ENCODE assay signal across 13 mouse cellular contexts in the genomic region with DNA sequence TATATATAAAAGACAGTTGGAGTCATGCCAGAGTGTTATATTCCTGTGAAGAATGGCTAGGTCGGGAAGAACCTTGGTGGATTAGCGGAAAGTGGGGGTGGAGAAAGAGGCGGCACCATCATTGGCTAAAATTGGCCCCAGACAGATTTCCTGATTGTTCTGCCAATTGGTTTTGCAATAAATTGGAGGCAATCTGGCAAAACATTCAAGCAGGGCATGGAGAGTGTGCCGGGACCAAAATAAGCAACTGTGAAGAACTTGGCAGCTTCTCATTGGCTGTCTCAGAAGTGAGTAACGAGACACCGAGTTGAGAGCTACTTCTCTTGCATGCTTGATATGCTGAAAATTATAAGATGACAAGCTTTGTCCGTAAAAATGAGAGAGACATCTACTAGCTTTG. TPM values are rescaled to one million over a fixed set of nuclear protein-coding genes. Genes with fewer than 3 reads are reported as not detected.
A peak's percentile ranks its signal among the peaks of the same experiment; 100 is the strongest.
DNase-seq lines count a peak whose midpoint lies in the region; TF ChIP-seq lines count a peak whose summit lies in the region.
"Had no signal": no experiment of that assay in that cellular context is flagged by ENCODE, and none has a peak within 500 bp of the region (broad histone marks: within the 10 kb centered on the region; RNA-seq: fewer than 3 reads in every experiment).

No protein-coding gene starts in this region.

- H3K27me3 ChIP-seq in forebrain, embryonic 10.5 days (ENCODE audit: poor library complexity, severe bottlenecking) = no peaks in the 10 kb centered on the region
- H3K27me3 ChIP-seq: liver, embryonic 15.5 days had no signal

- no peak overlapping the region for H3K27ac ChIP-seq in layer of hippocampus, adult 2 months
- no peak overlapping the region for H3K27ac ChIP-seq in forebrain, embryonic 10.5 days
- H3K27ac ChIP-seq: heart, adult 2 months; hindbrain, postnatal 0 days; liver, embryonic 15.5 days had no signal

- 91% methylated on average over 7 of the region's 7 CpGs for WGBS in forebrain, embryonic 10.5 days

- H3K4me1 ChIP-seq in forebrain, embryonic 10.5 days = peaks cover 22% of the 10 kb centered on the region
- H3K4me1 ChIP-seq: liver, embryonic 15.5 days had no signal

- TF ChIP-seq CTCF in layer of hippocampus, adult 2 months (conservative IDR thresholded peaks at IDR 0.05) = no peak

- no peak overlapping the region for H3K4me3 ChIP-seq in layer of hippocampus, adult 2 months
- H3K4me3 ChIP-seq in forebrain, embryonic 10.5 days = no peak overlapping the region
- H3K4me3 ChIP-seq: heart, adult 2 months; liver, embryonic 15.5 days had no signal

- no peaks in the 10 kb centered on the region for H3K9me3 ChIP-seq in forebrain, embryonic 10.5 days

- DNase-seq in cerebellum, postnatal 10 days = peak; percentile 16 to 20
- no peak for DNase-seq in cerebellum, postnatal 25 days
- DNase-seq in layer of hippocampus, adult 11-12 months (ENCODE audit: low spot score) = peak; percentile 31
- DNase-seq in layer of hippocampus, postnatal 25 days (ENCODE audit: extremely low spot score in 1 of 2, low spot score in 1 of 2) = no peak
- peak; percentile 59 to 70 for DNase-seq in layer of hippocampus, adult 2 months (ENCODE audit: low spot score in 2 of 2)
- DNase-seq in lung, postnatal 36 days = peak; percentile 67
- DNase-seq in forebrain, embryonic 10.5 days (ENCODE audit: extremely low spot score, low spot score) = no peak
- no peak for DNase-seq in MN1 (ENCODE audit: low spot score)
- DNase-seq: B cell, adult 2 months; kidney, postnatal 36 days had no signal

- H3K36me3 ChIP-seq in forebrain, embryonic 10.5 days (replicated peaks) = no peaks in the 10 kb centered on the region
- H3K36me3 ChIP-seq: liver, embryonic 15.5 days had no signal

RNA-seq across cellular contexts. Expression of a gene that starts 49.6 kb away (rescaled TPM):
- 10 to 100 TPM; 28.9 to 34.3 TPM for total RNA-seq in layer of hippocampus, postnatal 25 days (2021)
- total RNA-seq in layer of hippocampus, adult 2 months (2021) = 10 to 100 TPM; 27.7 to 31.5 TPM
- 98.1 and 108 TPM in 2 replicates for polyA plus RNA-seq in forebrain, embryonic 10.5 days (2016; fragmentation: Nextera tagmentation; extraction: Ambion mirVana)

Comparison
In these comparisons a context has a peak if more than half of its experiments do, and no peak if none do; other contexts are left out.
1. DNase-seq: peak in cerebellum, postnatal 10 days (2 of 2), layer of hippocampus, adult 11-12 months (single experiment), layer of hippocampus, adult 2 months (2 of 2) and lung, postnatal 36 days (single experiment); none in cerebellum, postnatal 25 days (0 of 2), layer of hippocampus, postnatal 25 days (0 of 2), forebrain, embryonic 10.5 days (single experiment) and MN1 (single experiment).